Mouse (Mus musculus) ES-Bruce4 (cell line): Measurements from ENCODE around the gene Lsm10. TPM values are rescaled to one million over a fixed set of nuclear protein-coding genes. Genes with fewer than 3 reads are reported as not detected.

ENCODE experiments used
- H3K27ac ChIP-seq: 2 replicates; pipeline ENCODE4 v1.5.1; 2012; ENCODE audit warnings: low read length, inconsistent platforms; ENCODE audit not compliant: insufficient read depth
- H3K27me3 ChIP-seq: 2 replicates; pipeline ENCODE4 v1.6.1; 2012; ENCODE audit warnings: mild to moderate bottlenecking, low read length, inconsistent platforms; ENCODE audit not compliant: control insufficient read depth, poor library complexity, insufficient read depth, severe bottlenecking
- H3K36me3 ChIP-seq: 2 replicates; pipeline ENCODE4 v1.6.1; 2012; ENCODE audit warnings: inconsistent platforms, mild to moderate bottlenecking, low read length, moderate library complexity; ENCODE audit not compliant: control insufficient read depth, poor library complexity, insufficient read depth, severe bottlenecking
- H3K4me1 ChIP-seq: one replicate; pipeline ENCODE4 v1.8.1; 2011; ENCODE audit warnings: low read length; ENCODE audit not compliant: control insufficient read depth, insufficient read depth
- H3K4me3 ChIP-seq: 2 replicates; pipeline ENCODE4 v1.5.1; 2011; ENCODE audit warnings: low read depth, mild to moderate bottlenecking, low read length
- H3K9ac ChIP-seq: 2 replicates; pipeline ENCODE4 v1.6.1; 2012; ENCODE audit warnings: low read depth, mild to moderate bottlenecking, inconsistent platforms; ENCODE audit not compliant: poor library complexity, severe bottlenecking
- H3K9me3 ChIP-seq: replicated peaks from 2 replicates; pipeline ENCODE4 v1.6.1; 2012; ENCODE audit warnings: mild to moderate bottlenecking, low read length, inconsistent platforms; ENCODE audit not compliant: control insufficient read depth, poor library complexity, insufficient read depth, severe bottlenecking
- CTCF ChIP-seq: IDR thresholded peaks from one replicate; pipeline ENCODE4 v1.8.1; 2011; ENCODE audit warnings: low read depth, low read length
- EP300 ChIP-seq: IDR thresholded peaks from 2 replicates; pipeline ENCODE4 v1.6.1; 2011; ENCODE audit warnings: low read depth, low read length; ENCODE audit not compliant: insufficient read depth
- POLR2A ChIP-seq: IDR thresholded peaks from one replicate; pipeline ENCODE4 v1.8.1; 2011; ENCODE audit warnings: low read length; ENCODE audit not compliant: insufficient read depth
- polyA plus RNA-seq: library from polyadenylated mRNA; stranded (reverse); fragments of >200 nt; gene quantifications from 2 replicates; pipeline ENCODE4 v1.2.4, GENCODE M21; 2011; ENCODE audit warnings: low read depth; ENCODE audit not compliant: missing spikeins, insufficient read depth, insufficient read length

The Lsm10 gene
- polyA plus RNA-seq, 1 experiment: 25.4 TPM

GRCm38 (mm10) chr4:126108061-126108740 is 11.8 kb downstream of the Lsm10 start:
- Histone ChIP-seq H3K4me1 (peaks cover 2% of the 10 kb centered on the region), H3K36me3 (no peaks in the 10 kb centered on the region), H3K27ac (no peak overlapping the region), H3K27me3 (no peaks in the 10 kb centered on the region), H3K4me3 (no peak overlapping the region), H3K9ac (no peak overlapping the region), H3K9me3 (no peaks in the 10 kb centered on the region)
- no peak for TF ChIP-seq EP300

GRCm38 (mm10) chr4:126109613-126110373 is 13.4 kb downstream of the Lsm10 start:
- H3K27me3 ChIP-seq: no peaks in the 10 kb centered on the region
- H3K9me3 ChIP-seq: no peaks in the 10 kb centered on the region
- no peak overlapping the region for H3K27ac ChIP-seq
- H3K4me1 ChIP-seq: peaks cover 2% of the 10 kb centered on the region
- TF ChIP-seq EP300: no peak
- no peak for TF ChIP-seq CTCF
- no peak for TF ChIP-seq POLR2A
- no peaks in the 10 kb centered on the region for H3K36me3 ChIP-seq
- no peak overlapping the region for H3K9ac ChIP-seq
- H3K4me3 ChIP-seq: no peak overlapping the region

- peaks cover 2% of the 10 kb centered on the region for H3K4me1 ChIP-seq
- no peaks in the 10 kb centered on the region for H3K27me3 ChIP-seq
These were observed 14.1 kb downstream of the Lsm10 start for GRCm38 (mm10) chr4:126110374-126111152.

GRCm38 (mm10) chr4:126111153-126111549 is 14.7 kb downstream of the Lsm10 start:
- peaks cover 2% of the 10 kb centered on the region for H3K4me1 ChIP-seq
- peak overlapping the region; percentile 20 for H3K27ac ChIP-seq
- H3K36me3 ChIP-seq: no peaks in the 10 kb centered on the region
- peak overlapping the region; percentile 19; the same call in 1 of the 2 replicates for H3K4me3 ChIP-seq
- H3K9me3 ChIP-seq: no peaks in the 10 kb centered on the region
- TF ChIP-seq POLR2A (no peak), EP300 (no peak), CTCF (no peak)
- H3K27me3 ChIP-seq: no peaks in the 10 kb centered on the region
- no peak overlapping the region for H3K9ac ChIP-seq

More at GRCm38 (mm10) chr4:126110374-126111152, 14.1 kb downstream of the Lsm10 start:
- peak overlapping the region; percentile 19; the same call in 1 of the 2 replicates for H3K4me3 ChIP-seq
- H3K36me3 ChIP-seq: no peaks in the 10 kb centered on the region
- H3K27ac ChIP-seq: peak overlapping the region; percentile 20
- no peaks in the 10 kb centered on the region for H3K9me3 ChIP-seq
- H3K9ac ChIP-seq: no peak overlapping the region
- no peak for TF ChIP-seq EP300
- no peak for TF ChIP-seq POLR2A
- TF ChIP-seq CTCF: no peak

GRCm38 (mm10) chr4:126113243-126113642 is 16.8 kb downstream of the Lsm10 start:
- Histone ChIP-seq H3K9ac (no peak overlapping the region), H3K27ac (no peak overlapping the region), H3K9me3 (no peaks in the 10 kb centered on the region), H3K4me3 (no peak overlapping the region), H3K4me1 (peaks cover 2% of the 10 kb centered on the region), H3K27me3 (no peaks in the 10 kb centered on the region), H3K36me3 (no peaks in the 10 kb centered on the region)
- TF ChIP-seq POLR2A (no peak), EP300 (no peak), CTCF (no peak)

GRCm38 (mm10) chr4:126113943-126114342 is 17.5 kb downstream of the Lsm10 start:
- H3K36me3 ChIP-seq: no peaks in the 10 kb centered on the region

More at GRCm38 (mm10) chr4:126113943-126114342, 17.5 kb downstream of the Lsm10 start:
- Histone ChIP-seq H3K27me3 (no peaks in the 10 kb centered on the region), H3K9ac (no peak overlapping the region), H3K27ac (no peak overlapping the region), H3K9me3 (no peaks in the 10 kb centered on the region), H3K4me3 (no peak overlapping the region), H3K4me1 (peaks cover 2% of the 10 kb centered on the region)
- TF ChIP-seq EP300 (no peak), POLR2A (no peak), CTCF (peak; percentile 81)
